Mouse (Mus musculus) kidney, adult 2 months (tissue): Measurements from ENCODE around the gene Spocd1.

Experiments used
- CTCF ChIP-seq: fragments of 200-500 bp; conservative IDR thresholded peaks from 2 replicates; pipeline ENCODE4 v1.5.1; 2011; ENCODE audit warnings: low read depth, mild to moderate bottlenecking, control low read depth, low read length, moderate library complexity, mixed read lengths; ENCODE audit not compliant: insufficient read depth, insufficient read length
- POLR2A ChIP-seq: fragments of 200-500 bp; IDR thresholded peaks from one replicate; pipeline ENCODE4 v1.6.1; 2011; ENCODE audit warnings: low read depth, low read length, control low read depth

DNA sequence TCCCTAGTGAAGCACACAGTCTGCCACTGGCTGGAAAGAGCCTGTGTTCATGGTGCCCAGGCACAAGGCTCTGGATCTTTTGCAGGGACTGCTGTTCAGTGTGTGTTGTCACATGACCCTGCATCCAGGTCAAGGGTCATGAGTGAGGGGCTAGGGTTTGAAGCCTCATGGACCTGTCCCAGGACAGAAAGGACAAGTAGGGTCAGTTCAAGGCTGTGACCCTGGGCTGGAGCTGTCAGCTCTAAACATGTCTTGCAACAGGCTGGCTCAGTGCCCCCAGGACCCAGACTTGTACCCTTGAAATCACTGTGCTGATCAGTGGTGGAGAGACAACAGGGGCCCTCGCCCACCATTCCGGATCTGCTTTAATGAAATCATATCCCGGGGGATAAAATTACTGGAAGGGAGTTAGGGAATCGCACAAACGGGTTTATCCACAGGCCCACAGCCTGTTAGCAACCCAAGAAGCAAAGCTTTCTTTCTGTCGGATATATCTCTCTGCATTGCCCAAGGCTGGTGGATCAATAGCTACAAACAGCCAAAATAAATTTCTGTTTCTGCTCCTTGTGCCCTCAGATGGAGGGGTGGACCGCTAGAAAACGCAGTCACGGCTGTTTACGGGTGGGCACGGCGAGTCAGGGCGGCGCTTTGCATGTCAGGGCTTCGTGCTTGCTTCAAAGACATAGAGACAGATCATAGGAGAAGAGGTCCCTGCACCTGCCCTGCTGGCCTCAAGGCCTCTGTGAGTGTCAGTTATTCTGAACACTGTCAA is 8.3 kb upstream of the Spocd1 start:
- TF ChIP-seq CTCF, result no peak
- no peak for TF ChIP-seq POLR2A
